Mouse (Mus musculus) CH12.LX (cell line): Measurements from ENCODE around the gene Cfap70.

ENCODE experiments used
- CTCF ChIP-seq, 2 experiments: IDR thresholded peaks in 1 of 2; conservative IDR thresholded peaks in 1 of 2; 2 replicates each; pipeline ENCODE4 v1.5.1; 2011 to 2012; ENCODE audit warnings: low read depth in 2 of 2, low read length in 2 of 2, improper control_type of control experiment in 1 of 2, inconsistent platforms in 1 of 2, mild to moderate bottlenecking in 1 of 2, moderate library complexity in 1 of 2
- EP300 ChIP-seq: IDR thresholded peaks from 2 replicates; pipeline ENCODE4 v1.6.1; 2011; ENCODE audit warnings: low read length, improper control_type of control experiment
- ETS1 ChIP-seq: conservative IDR thresholded peaks from 2 replicates; pipeline ENCODE4 v1.6.1; 2012; ENCODE audit warnings: low read depth, mild to moderate bottlenecking, inconsistent platforms, low read length, improper control_type of control experiment, moderate library complexity
- MEF2A ChIP-seq: IDR thresholded peaks from 2 replicates; pipeline ENCODE4 v1.6.1; 2014; ENCODE audit warnings: low read depth, mild to moderate bottlenecking, inconsistent platforms, low read length, improper control_type of control experiment, borderline replicate concordance
- MYC ChIP-seq: IDR thresholded peaks from 2 replicates; pipeline ENCODE4 v1.6.1; 2011; ENCODE audit warnings: low read depth, mild to moderate bottlenecking, improper control_type of control experiment, low read length
- NRF1 ChIP-seq: IDR thresholded peaks from 2 replicates; pipeline ENCODE4 v1.6.1; 2014; ENCODE audit warnings: low read depth, mild to moderate bottlenecking, inconsistent platforms, low read length, improper control_type of control experiment, moderate library complexity
- SIN3A ChIP-seq: IDR thresholded peaks from 2 replicates; pipeline ENCODE4 v1.6.1; 2012; ENCODE audit warnings: low read length, improper control_type of control experiment, inconsistent platforms
- ZC3H11A ChIP-seq: IDR thresholded peaks from 2 replicates; pipeline ENCODE4 v1.6.1; 2012; ENCODE audit warnings: low read depth, mild to moderate bottlenecking, inconsistent platforms, low read length, improper control_type of control experiment
- ZKSCAN1 ChIP-seq: IDR thresholded peaks from 2 replicates; pipeline ENCODE4 v1.6.1; 2012; ENCODE audit warnings: low read depth, inconsistent platforms, low read length, improper control_type of control experiment, borderline replicate concordance

DNA sequence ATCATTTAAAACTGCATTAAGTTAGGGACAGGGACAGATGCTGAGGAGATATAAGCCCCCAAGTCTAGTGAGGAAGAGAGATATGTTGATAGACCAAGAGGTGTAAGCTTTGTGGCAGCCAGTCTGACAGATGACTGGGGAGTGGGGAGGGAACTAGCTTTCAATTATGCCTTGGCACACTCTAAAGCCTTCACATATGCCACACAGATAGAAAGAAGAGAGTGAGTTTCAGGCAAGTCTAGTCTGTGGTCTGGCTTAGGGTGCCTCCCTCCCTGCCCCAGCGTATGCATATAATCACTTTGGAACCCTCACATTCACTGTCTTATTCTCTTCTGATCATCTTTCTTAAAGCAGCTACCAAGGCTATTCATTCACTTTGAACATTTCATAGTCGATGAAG lies 724 bp downstream of the Cfap70 start:
- TF ChIP-seq CTCF (conservative IDR thresholded peaks at IDR 0.05 in 1 of 2, IDR thresholded peaks at IDR 0.05 in 1 of 2; ENCODE audit: low read depth in 2 of 2, low read length in 2 of 2) = no peak
- no peak for TF ChIP-seq EP300
- no peak for TF ChIP-seq MEF2A
- no peak for TF ChIP-seq MYC
- TF ChIP-seq ZKSCAN1 = no peak
- no peak for TF ChIP-seq SIN3A
- TF ChIP-seq ETS1 = no peak
- no peak for TF ChIP-seq NRF1
- no peak for TF ChIP-seq ZC3H11A
